Mouse (Mus musculus) stomach, embryonic 15.5 days (tissue): ENCODE data around the gene Palm. TPM values are rescaled to one million over a fixed set of nuclear protein-coding genes. Genes with fewer than 3 reads are reported as not detected.
A peak's percentile ranks its signal among the peaks of the same experiment; 100 is the strongest.
"Not testable (repeated sequence)": the region's sequence is repeated elsewhere in the genome, so short reads cannot be mapped to it uniquely, and the experiment has no call there.

ENCODE experiments used
- ATAC-seq: fragments of 200-750 bp; cut with Nextera tagmentation; 2 replicates; pipeline ENCODE4 v1.8.0; 2017; ENCODE audit warnings: low read depth, moderate number of reproducible peaks, moderate TSS enrichment; ENCODE audit not compliant: insufficient read depth, low FRiP score
- H3K27ac ChIP-seq: fragments of 300-500 bp; sonication (generic); 2 replicates; pipeline ENCODE4 v1.5.1; 2015; ENCODE audit warnings: mild to moderate bottlenecking, inconsistent platforms
- H3K27me3 ChIP-seq: fragments of 300-500 bp; sonication (generic); replicated peaks from 2 replicates; pipeline ENCODE4 v1.6.1; 2015; ENCODE audit warnings: inconsistent platforms
- H3K36me3 ChIP-seq: fragments of 300-500 bp; sonication (generic); 2 replicates; pipeline ENCODE4 v1.6.1; 2015; ENCODE audit warnings: inconsistent platforms
- H3K4me1 ChIP-seq: fragments of 300-500 bp; sonication (generic); 2 replicates; pipeline ENCODE4 v1.6.1; 2015; ENCODE audit warnings: inconsistent platforms
- H3K4me2 ChIP-seq: fragments of 300-500 bp; sonication (generic); 2 replicates; pipeline ENCODE4 v1.6.1; 2015; ENCODE audit warnings: mild to moderate bottlenecking, inconsistent platforms
- H3K4me3 ChIP-seq: fragments of 300-500 bp; sonication (generic); replicated peaks from 2 replicates; pipeline ENCODE4 v1.5.1; 2015; ENCODE audit warnings: inconsistent platforms
- H3K9ac ChIP-seq: fragments of 300-500 bp; sonication (generic); 2 replicates; pipeline ENCODE4 v1.6.1; 2015; ENCODE audit warnings: inconsistent platforms
- H3K9me3 ChIP-seq: fragments of 300-500 bp; sonication (generic); 2 replicates; pipeline ENCODE4 v1.6.1; 2016; ENCODE audit warnings: inconsistent platforms
- WGBS: fragments of 180-500 bp; shearing (Covaris S2); methylation state at CpG from one replicate; pipeline ENCODE4 v1.1.7; 2015; 5-methylcytosine and 5-hydroxymethylcytosine counted together
- polyA plus RNA-seq: library from polyadenylated mRNA; unstranded; fragments of >200 nt; fragmentation: Nextera tagmentation; extraction: Ambion mirVana; gene quantifications from 2 replicates; pipeline ENCODE4 v1.2.1, GENCODE M21; 2015

Palm gene
- 53.3 and 54.1 TPM in 2 replicates for polyA plus RNA-seq

DNA sequence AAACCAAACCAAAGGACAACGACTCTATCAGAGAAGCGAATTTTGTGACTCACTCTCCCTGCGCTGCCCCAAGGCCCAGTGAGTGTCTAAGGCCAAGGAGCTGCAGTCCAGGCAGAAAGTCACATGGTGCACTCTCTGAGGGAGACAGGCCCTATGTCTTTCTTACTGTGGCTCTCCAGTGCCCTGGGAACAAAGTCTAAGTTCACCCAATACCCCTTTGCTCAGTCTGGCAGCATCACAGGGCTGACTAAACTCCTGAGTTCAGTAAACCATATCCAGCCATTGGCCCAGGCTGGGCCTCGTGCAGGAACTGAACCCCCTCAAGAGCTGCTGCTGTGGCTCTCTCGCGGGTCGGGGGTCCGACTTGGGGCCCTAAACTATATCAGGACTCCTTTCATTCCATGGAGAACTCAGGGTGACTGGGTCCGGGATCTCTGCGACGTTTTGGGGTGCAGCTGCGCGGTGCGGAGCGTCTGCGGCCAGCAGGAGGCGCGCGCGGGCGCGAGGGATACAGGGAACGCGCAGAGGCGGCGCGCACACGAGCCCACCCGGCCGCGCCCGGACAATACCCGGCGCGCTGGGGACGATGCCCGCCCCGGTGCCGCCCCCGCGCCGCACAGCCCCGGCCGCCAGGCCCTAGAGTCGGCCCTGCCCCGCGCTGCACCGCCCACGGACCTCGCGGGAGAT, at the start of gene Palm:
Palm (plus strand) TSS at position 522 of the 687 bp plus-strand sequence.
- whole genome bisulfite sequencing: 8% methylated on average over 31 of the region's 51 CpGs
- peak; percentile 36; the same call in 1 of the 2 replicates for ATAC-seq
- Histone ChIP-seq H3K36me3 (no peaks in the 10 kb centered on the region), H3K27ac (peak within 1 kb of the TSS; percentile 84), H3K9me3 (no peaks in the 10 kb centered on the region), H3K4me1 (peaks cover 23% of the 10 kb centered on the region), H3K4me2 (peak within 1 kb of the TSS; percentile 91), H3K4me3 (peak within 1 kb of the TSS; percentile 93), H3K27me3 (no peaks in the 10 kb centered on the region), H3K9ac (peak within 1 kb of the TSS; percentile 95)

DNA sequence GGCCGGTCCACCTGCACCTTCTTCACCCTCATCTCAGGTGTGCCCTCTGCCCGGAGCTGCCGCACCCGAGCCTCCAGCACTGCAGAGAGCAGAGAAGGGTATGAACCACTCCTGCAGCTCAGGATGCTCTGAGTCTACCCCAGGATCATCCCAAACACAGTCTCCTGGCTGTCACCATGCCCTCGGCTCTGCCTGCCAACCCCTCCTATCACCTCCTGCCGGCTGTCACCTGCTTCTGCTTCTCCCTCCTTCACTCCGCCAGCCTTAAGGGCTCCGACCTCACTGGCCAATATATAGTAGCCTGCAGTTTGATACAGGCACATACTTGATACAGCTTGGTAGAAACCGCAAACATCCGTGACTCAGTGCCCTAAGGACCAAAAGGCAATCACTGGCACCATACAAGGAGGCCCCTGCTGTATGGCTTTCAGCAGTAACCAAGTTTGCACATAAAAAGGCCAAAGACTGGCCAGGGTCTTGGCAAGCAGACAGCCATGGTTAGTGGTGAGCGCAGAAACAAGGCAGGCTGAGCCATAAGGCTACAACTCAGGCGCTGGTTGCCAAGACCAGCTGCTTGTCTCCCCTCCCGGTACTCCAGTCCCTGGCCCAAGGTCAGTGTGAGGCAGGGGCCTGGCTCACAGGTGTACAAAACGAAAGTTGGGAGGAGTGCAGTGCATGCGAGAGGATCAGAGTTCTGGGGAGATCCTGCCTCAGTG, 49.6 kb upstream of the Palm start:
- no peak for ATAC-seq
- Histone ChIP-seq H3K4me1 (peaks cover 6% of the 10 kb centered on the region; the same call in 1 of the 2 replicates), H3K27me3 (no peaks in the 10 kb centered on the region), H3K9ac (no peak overlapping the region), H3K9me3 (peaks cover 12% of the 10 kb centered on the region; the same call in 1 of the 2 replicates), H3K4me2 (no peak overlapping the region), H3K36me3 (peaks cover 45% of the 10 kb centered on the region), H3K27ac (no peak overlapping the region), H3K4me3 (no peak overlapping the region)
- WGBS: 91% methylated on average over 15 of the region's 15 CpGs

DNA sequence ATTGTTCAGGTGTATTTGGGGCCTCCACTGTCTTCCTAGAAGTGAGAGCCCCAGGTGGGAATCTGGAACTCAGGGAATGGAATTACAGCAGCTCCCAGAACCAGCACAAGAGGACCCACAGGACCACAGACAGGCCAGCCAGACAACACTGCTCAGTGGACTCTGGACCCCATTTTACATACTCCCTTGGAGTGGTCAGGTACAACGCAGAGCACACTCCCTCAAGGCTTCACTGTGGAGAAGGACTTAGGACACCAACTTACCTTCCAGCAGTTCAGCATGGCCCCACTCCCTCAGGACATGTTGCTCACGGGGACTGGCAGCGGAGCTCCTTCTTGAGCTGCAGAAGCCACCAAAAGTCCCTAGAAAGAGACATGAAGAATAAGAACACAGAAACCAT, 48.0 kb upstream of the Palm start:
- Histone ChIP-seq H3K9ac (no peak overlapping the region), H3K4me2 (peak overlapping the region; percentile 61), H3K4me3 (peak overlapping the region; percentile 60), H3K9me3 (no peaks in the 10 kb centered on the region), H3K4me1 (peaks cover 6% of the 10 kb centered on the region; the same call in 1 of the 2 replicates), H3K27ac (no peak overlapping the region), H3K36me3 (peaks cover 29% of the 10 kb centered on the region), H3K27me3 (no peaks in the 10 kb centered on the region)
- ATAC-seq: no peak
- 87% methylated on average over 3 of the region's 3 CpGs for WGBS

DNA sequence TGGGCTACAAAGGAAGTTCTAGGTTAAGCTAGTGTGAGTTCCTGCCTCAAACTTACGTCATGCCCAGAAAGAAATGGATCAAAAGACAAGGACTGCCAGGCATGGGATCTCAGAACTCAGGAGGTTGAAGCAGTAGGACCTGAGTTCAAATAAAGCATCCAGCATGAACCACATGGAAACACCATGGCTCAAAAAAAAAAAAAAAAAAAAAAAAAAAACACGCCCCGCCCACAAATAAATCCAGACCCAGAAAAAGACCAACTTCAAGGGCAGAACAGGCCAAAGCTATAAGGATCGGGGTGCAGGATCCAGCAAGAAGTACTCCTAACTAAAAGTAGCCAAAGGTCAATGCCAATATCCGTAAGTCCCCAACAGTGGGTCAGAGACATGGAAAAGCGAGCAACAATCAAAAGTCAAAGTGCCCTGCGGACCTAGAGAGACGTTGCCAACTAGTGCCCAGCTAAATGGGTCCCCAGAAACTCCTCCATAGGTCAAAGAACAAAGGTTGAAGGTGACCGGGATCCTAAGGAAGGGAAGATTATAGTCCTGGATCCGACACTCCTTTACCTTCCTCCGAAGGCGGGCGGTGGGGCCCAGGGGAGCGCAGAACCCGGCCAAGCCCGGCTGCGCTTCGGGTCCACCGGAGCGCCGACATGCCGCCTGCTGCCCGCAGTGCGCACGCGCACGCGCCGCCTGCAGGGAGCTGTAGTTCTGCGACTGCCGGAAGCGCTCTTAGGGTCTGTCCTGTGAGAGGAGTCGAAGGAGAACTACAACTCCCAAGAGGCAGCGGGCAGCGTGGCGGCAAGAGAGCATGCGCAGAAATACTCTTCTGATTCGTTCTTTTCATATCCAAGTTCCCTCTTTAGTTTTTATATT, 47.2 kb upstream of the Palm start, which contains the start of gene Polrmt:
Polrmt (minus strand) TSS at position 684 of the 876 bp plus-strand sequence.
- Histone ChIP-seq H3K4me2 (peak within 1 kb of the TSS; percentile 61), H3K9me3 (no peaks in the 10 kb centered on the region), H3K4me1 (peaks cover 6% of the 10 kb centered on the region; the same call in 1 of the 2 replicates), H3K27ac (no peak within 1 kb of the TSS), H3K36me3 (peaks cover 22% of the 10 kb centered on the region), H3K4me3 (peak within 1 kb of the TSS; percentile 60), H3K27me3 (no peaks in the 10 kb centered on the region), H3K9ac (peak within 1 kb of the TSS; percentile 42)
- ATAC-seq: peak; percentile 98
- 3% methylated on average over 38 of the region's 38 CpGs for WGBS

DNA sequence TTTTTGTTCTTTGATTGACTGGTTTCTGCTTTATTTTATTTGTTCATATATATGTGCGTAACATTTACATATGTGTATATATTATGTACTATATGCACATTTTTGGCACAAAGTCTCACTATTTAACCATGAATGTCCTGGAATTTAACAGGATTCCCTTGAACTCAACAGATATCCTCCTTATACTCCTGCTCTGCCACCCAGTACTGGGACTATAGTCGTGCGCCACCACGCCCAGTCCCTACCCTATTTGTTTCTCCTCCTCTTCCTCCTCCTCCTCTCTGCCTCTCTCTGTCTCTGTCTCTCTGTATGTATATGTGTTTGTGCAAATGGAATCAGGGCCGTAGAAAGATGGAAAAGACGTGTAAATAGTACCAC, 46.6 kb upstream of the Palm start:
- no peaks in the 10 kb centered on the region for H3K27me3 ChIP-seq
- no peak overlapping the region for H3K9ac ChIP-seq
- H3K36me3 ChIP-seq: peaks cover 16% of the 10 kb centered on the region
- no peak overlapping the region for H3K27ac ChIP-seq
- H3K4me1 ChIP-seq: peaks cover 6% of the 10 kb centered on the region; the same call in 1 of the 2 replicates
- peak overlapping the region; percentile 52 for H3K4me2 ChIP-seq
- 21% methylated on average over 6 of the region's 6 CpGs for WGBS
- H3K9me3 ChIP-seq: no peaks in the 10 kb centered on the region
- H3K4me3 ChIP-seq: no peak overlapping the region; the same call in 1 of the 2 replicates
- peak; percentile 54; the same call in 1 of the 2 replicates for ATAC-seq

DNA sequence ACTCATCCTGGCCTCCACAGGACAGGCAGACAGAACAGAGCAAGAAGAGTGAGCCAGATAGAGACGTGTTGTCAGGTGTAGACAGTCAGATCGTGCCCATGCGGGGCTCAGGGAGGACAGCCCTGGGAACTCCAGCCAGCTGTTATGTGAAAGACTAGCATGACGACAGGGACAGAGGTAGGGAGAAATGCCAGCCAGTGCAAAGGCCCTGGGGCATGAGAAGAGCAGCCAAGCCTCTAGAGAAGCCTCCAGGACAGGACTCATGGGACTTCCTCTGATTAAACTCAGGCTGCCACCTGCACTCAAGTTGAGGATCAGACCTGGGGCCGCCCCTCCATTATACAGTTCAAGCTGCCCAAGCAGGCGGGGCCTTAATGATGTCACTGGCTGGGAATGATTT, 44.9 kb upstream of the Palm start:
- Histone ChIP-seq H3K4me2 (no peak overlapping the region), H3K9me3 (no peaks in the 10 kb centered on the region), H3K9ac (no peak overlapping the region), H3K27ac (no peak overlapping the region), H3K27me3 (no peaks in the 10 kb centered on the region), H3K4me1 (peaks cover 6% of the 10 kb centered on the region; the same call in 1 of the 2 replicates), H3K4me3 (no peak overlapping the region), H3K36me3 (peaks cover under 1% of the 10 kb centered on the region; the same call in 1 of the 2 replicates)
- no peak for ATAC-seq
- 79% methylated on average over 6 of the region's 6 CpGs for WGBS

DNA sequence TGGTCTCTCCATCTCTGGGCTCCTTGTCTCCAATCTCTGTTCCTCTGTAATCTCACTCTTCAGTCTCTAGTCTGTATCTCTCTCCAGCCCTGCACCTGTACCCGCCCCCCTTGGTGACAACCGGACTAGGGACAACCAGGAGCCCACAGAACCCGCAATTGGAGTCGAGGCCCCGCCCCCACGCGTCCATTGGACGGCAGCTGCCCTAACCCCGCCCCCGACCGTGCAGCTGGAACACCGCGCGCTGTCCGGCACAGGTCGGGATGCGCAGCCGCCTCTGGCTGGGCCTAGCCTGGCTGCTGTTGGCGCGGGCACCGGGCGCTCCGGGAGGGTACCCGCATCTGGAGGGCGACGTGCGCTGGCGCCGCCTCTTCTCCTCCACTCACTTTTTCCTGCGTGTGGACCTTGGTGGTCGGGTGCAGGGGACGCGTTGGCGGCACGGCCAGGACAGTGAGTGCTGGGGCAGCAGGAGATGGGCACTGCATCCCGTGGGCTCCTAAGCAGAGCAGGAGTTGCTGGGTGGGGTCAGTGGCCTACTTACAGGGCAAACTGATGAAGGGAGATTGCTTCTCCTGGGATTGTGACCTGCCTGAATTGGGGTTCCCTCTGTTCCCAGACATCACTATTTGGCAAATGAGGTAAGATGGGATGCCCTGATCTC, 38.4 kb upstream of the Palm start, which contains the start of gene Fgf22:
Fgf22 (plus strand) TSS at position 221 of the 661 bp plus-strand sequence.
- Histone ChIP-seq H3K4me1 (0 out of 2 replicates have a peak, but pooled peaks cover 4% of the 10 kb centered on the region), H3K27me3 (no peaks in the 10 kb centered on the region), H3K9me3 (no peaks in the 10 kb centered on the region), H3K36me3 (peaks cover 28% of the 10 kb centered on the region), H3K4me3 (peak within 1 kb of the TSS; percentile 27), H3K4me2 (peak within 1 kb of the TSS; percentile 63), H3K9ac (0 out of 2 replicates have a peak within 1 kb of the TSS, but pooled peaks have one; percentile 16), H3K27ac (no peak within 1 kb of the TSS)
- peak; percentile 84 for ATAC-seq
- 1% methylated on average over 36 of the region's 36 CpGs for WGBS

DNA sequence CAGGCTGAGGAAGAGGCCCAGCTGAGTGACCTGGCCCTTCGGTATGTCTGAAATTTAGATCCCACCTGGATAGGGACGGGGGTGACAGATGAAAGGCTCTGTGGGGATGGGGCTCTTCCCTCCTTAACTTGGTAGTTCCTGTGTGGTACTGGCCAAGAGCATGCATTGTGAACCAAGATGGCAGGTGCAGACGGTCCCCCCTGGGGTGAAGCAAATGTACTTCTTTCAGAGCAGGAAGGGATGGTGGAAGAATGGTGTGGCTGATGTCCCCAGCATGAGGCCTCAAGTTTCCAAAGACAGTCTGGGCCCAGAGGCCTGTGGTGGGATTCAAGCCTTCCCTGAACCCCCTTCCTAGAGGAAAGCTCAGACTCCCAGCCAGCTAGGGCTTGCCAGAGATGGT, 37.5 kb upstream of the Palm start:
- Histone ChIP-seq H3K36me3 (peaks cover 32% of the 10 kb centered on the region), H3K9me3 (no peaks in the 10 kb centered on the region), H3K4me1 (0 out of 2 replicates have a peak, but pooled peaks cover 4% of the 10 kb centered on the region), H3K27me3 (no peaks in the 10 kb centered on the region), H3K27ac (no peak overlapping the region), H3K4me3 (no peak overlapping the region), H3K4me2 (no peak overlapping the region), H3K9ac (no peak overlapping the region)
- 82% methylated on average over 3 of the region's 3 CpGs for WGBS
- ATAC-seq: no peak

DNA sequence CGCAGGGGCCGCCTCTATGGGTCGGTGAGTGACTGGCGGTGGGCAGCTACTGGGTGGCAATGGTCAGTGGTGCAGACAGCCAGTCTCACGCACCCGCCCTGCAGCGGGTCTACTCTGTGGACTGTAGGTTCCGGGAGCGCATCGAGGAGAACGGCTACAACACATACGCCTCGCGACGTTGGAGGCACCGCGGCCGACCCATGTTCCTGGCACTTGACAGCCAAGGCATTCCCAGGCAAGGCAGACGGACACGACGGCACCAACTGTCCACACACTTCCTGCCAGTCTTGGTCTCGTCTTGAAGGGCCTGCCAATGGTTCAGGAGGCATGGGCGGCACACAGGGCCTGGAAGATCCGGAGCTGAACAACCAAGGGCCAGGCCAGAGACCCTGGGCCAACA, 36.7 kb upstream of the Palm start:
- Histone ChIP-seq H3K36me3 (peaks cover 40% of the 10 kb centered on the region), H3K9me3 (no peaks in the 10 kb centered on the region), H3K27ac (no peak overlapping the region), H3K4me2 (no peak overlapping the region), H3K9ac (no peak overlapping the region), H3K4me3 (no peak overlapping the region), H3K4me1 (0 out of 2 replicates have a peak, but pooled peaks cover 4% of the 10 kb centered on the region), H3K27me3 (no peaks in the 10 kb centered on the region)
- ATAC-seq: no peak
- WGBS: 90% methylated on average over 24 of the region's 24 CpGs

DNA sequence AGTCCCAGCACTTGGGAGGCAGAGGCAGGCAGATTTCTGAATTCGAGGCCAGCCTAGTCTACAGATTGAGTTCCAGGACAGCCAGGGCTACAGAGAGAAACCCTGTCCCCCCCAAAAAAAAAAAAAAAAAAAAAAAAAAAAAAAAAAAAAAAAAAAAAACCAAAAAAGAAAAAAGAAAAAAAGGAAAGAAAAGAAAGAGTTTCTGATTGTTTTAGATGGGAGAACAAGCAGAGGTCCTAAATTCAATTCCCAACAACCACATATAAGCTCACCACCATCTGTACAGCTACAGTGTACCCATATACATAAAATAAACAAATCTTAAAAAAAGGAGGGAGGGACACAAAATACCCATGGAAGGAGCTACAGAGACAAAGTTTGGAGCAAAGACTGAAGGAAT, 33.7 kb upstream of the Palm start:
- not testable (repeated sequence) for H3K27ac ChIP-seq, H3K4me3 ChIP-seq, H3K9me3 ChIP-seq, H3K4me2 ChIP-seq, H3K27me3 ChIP-seq, ATAC-seq, H3K9ac ChIP-seq
- Histone ChIP-seq H3K4me1 (peaks cover 17% of the 10 kb centered on the region; the same call in 1 of the 2 replicates), H3K36me3 (peaks cover 45% of the 10 kb centered on the region)
- WGBS: 100% methylated on average over 1 of the region's 1 CpGs
